Mouse (Mus musculus) liver, postnatal 0 days (tissue): ENCODE measurements at regions not wholly inside any gene's neighbourhood (a gene's known extent, or its start where the extent isn't known, plus 50 kb on each side); places are given as distances from the start of the nearest gene placed in this dataset.

Experiments
- CTCF ChIP-seq: sonication (generic); IDR thresholded peaks from 2 replicates; pipeline ENCODE4 v1.5.1; 2016; ENCODE audit warnings: antibody characterized with exemption, low read depth
- EP300 ChIP-seq: IDR thresholded peaks from 2 replicates; pipeline ENCODE4 v1.6.1; 2016; ENCODE audit warnings: antibody characterized with exemption, low read depth, mild to moderate bottlenecking

GRCm38 (mm10) chr1:144307017-144307853 lies 58.2 kb upstream of the Rgs1 start:
- TF ChIP-seq CTCF, result no peak
- no peak for TF ChIP-seq EP300
